Mouse (Mus musculus) heart, adult 2 months (tissue): Measurements from ENCODE around the gene Gm20388.

Experiments
- CTCF ChIP-seq: fragments of 200-600 bp; IDR thresholded peaks from 2 replicates; pipeline ENCODE4 v1.8.1; 2022; ENCODE audit warnings: antibody characterized with exemption, mild to moderate bottlenecking, moderate library complexity
- EP300 ChIP-seq: fragments of 200-500 bp; IDR thresholded peaks from 2 replicates; pipeline ENCODE4 v1.6.1; 2011; ENCODE audit warnings: low read depth, low read length, control low read depth; ENCODE audit not compliant: insufficient read depth
- POLR2A ChIP-seq: fragments of 200-500 bp; IDR thresholded peaks from 2 replicates; pipeline ENCODE4 v1.6.1; 2011; ENCODE audit warnings: mild to moderate bottlenecking, low read depth, low read length, control low read depth; ENCODE audit not compliant: insufficient read depth

DNA sequence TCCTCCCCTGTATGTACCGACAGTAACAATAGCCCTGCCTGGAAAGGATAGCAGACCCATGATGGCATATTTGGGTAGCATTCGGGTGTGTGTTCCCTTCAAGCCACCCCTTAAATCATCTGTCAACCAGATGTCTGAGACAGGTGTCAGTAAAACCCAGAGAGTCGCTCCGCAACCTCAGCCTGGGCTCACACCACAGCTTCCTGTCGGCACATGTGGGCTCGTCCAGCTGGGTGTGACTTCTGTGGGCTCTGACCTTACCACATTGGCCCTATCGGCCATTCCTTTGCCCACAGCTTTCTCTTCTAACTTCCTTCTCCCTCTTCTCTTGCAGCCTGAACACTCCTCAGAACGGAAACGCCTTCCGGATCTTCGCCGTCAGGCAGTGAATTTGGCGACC, 139.3 kb downstream of the Gm20388 start:
- TF ChIP-seq POLR2A (no peak), CTCF (no peak), EP300 (no peak)
